Mouse (Mus musculus) myocyte (in vitro differentiated cells): ENCODE measurements around the gene Ccdc163. TPM values are rescaled to one million over a fixed set of nuclear protein-coding genes. Genes with fewer than 3 reads are reported as not detected.

ENCODE experiments used
- H3K27me3 ChIP-seq: one replicate; pipeline ENCODE4 v1.6.1; 2011; ENCODE audit not compliant: control insufficient read depth, insufficient read depth, insufficient read length
- H3K36me3 ChIP-seq: one replicate; pipeline ENCODE4 v1.6.1; 2011; ENCODE audit not compliant: control insufficient read depth, insufficient read depth
- H3K4me2 ChIP-seq: one replicate; pipeline ENCODE4 v1.6.1; 2011; ENCODE audit warnings: low read depth, control low read depth
- H3K4me3 ChIP-seq: one replicate; pipeline ENCODE4 v1.5.1; 2011; ENCODE audit warnings: mild to moderate bottlenecking, control low read depth, moderate library complexity
- H3K79me2 ChIP-seq: one replicate; pipeline ENCODE4 v1.6.1; 2011; ENCODE audit not compliant: control insufficient read depth, insufficient read depth
- H3ac ChIP-seq: one replicate; pipeline ENCODE4 v1.6.1; 2011; ENCODE audit not compliant: control insufficient read depth, insufficient read length
- CEBPB ChIP-seq: IDR thresholded peaks from 2 replicates; pipeline ENCODE4 v1.6.1; 2011; ENCODE audit warnings: mild to moderate bottlenecking, moderate library complexity; ENCODE audit not compliant: poor library complexity, insufficient read depth, severe bottlenecking
- E2F4 ChIP-seq: IDR thresholded peaks from one replicate; pipeline ENCODE4 v1.6.1; 2011; ENCODE audit warnings: mild to moderate bottlenecking, control low read depth, moderate library complexity; ENCODE audit not compliant: insufficient read depth
- MAX ChIP-seq: IDR thresholded peaks from one replicate; pipeline ENCODE4 v1.6.1; 2011; ENCODE audit warnings: low read depth, mild to moderate bottlenecking, control low read depth
- MYOD1 ChIP-seq, 3 experiments: IDR thresholded peaks; one replicate each; pipeline ENCODE4 v1.6.1; 2011; ENCODE audit warnings: control low read depth in 2 of 3, low read depth in 2 of 3, mild to moderate bottlenecking in 2 of 3, moderate library complexity in 1 of 3; ENCODE audit not compliant: insufficient read length in 2 of 3, control insufficient read depth in 1 of 3
- MYOG ChIP-seq, 3 experiments: IDR thresholded peaks; one replicate each; pipeline ENCODE4 v1.6.1; 2011; ENCODE audit warnings: control low read depth in 2 of 3, low read depth in 2 of 3, mild to moderate bottlenecking in 2 of 3; ENCODE audit not compliant: insufficient read length in 2 of 3, control insufficient read depth in 1 of 3, insufficient read depth in 1 of 3
- POLR2A ChIP-seq: IDR thresholded peaks from one replicate; pipeline ENCODE4 v1.6.1; 2011; ENCODE audit warnings: low read depth, mild to moderate bottlenecking, control low read depth, moderate library complexity; ENCODE audit not compliant: insufficient read length
- POLR2AphosphoS2 ChIP-seq: IDR thresholded peaks from one replicate; pipeline ENCODE4 v1.6.1; 2011; ENCODE audit warnings: low read depth, control low read depth; ENCODE audit not compliant: insufficient read length
- REST ChIP-seq: IDR thresholded peaks from one replicate; pipeline ENCODE4 v1.6.1; 2011; ENCODE audit warnings: mild to moderate bottlenecking, control low read depth, moderate library complexity; ENCODE audit not compliant: insufficient read depth, insufficient read length
- SRF ChIP-seq: IDR thresholded peaks from one replicate; pipeline ENCODE4 v1.6.1; 2011; ENCODE audit warnings: low read depth; ENCODE audit not compliant: control insufficient read depth, insufficient read length
- TCF12 ChIP-seq: IDR thresholded peaks from one replicate; pipeline ENCODE4 v1.6.1; 2011; ENCODE audit warnings: mild to moderate bottlenecking, control low read depth; ENCODE audit not compliant: poor library complexity, insufficient read depth, severe bottlenecking
- TCF3 ChIP-seq: IDR thresholded peaks from one replicate; pipeline ENCODE4 v1.6.1; 2011; ENCODE audit warnings: low read depth, control low read depth; ENCODE audit not compliant: insufficient read length
- USF1 ChIP-seq: IDR thresholded peaks from one replicate; pipeline ENCODE4 v1.6.1; 2011; ENCODE audit warnings: low read depth, mild to moderate bottlenecking, control low read depth, moderate library complexity
- polyA plus RNA-seq: library from polyadenylated mRNA; unstranded; fragments of >200 nt; fragmentation: generic; extraction: Trizol; gene quantifications from one replicate; pipeline ENCODE4 v1.2.1, GENCODE M21; 2012; ENCODE audit warnings: missing spikeins

The Ccdc163 gene
- polyA plus RNA-seq, 1 experiment, result 18.9 TPM

GRCm38 (mm10) chr4:116721098-116721628, 12.9 kb downstream of the Ccdc163 start:
- no peak for TF ChIP-seq E2F4
- no peak for TF ChIP-seq SRF
- TF ChIP-seq MAX, result no peak
- no peak for TF ChIP-seq REST
- no peak for TF ChIP-seq MYOD1 (IDR thresholded peaks at IDR 0.05; ENCODE audit: control insufficient read depth in 1 of 3, insufficient read length in 2 of 3, low read depth in 2 of 3)
- TF ChIP-seq CEBPB, result no peak
- no peaks in the 10 kb centered on the region for H3K27me3 ChIP-seq
- H3ac ChIP-seq, result peak overlapping the region; percentile 9
- peaks cover 23% of the 10 kb centered on the region for H3K79me2 ChIP-seq
- H3K4me3 ChIP-seq, result peak overlapping the region; percentile 79
- peak overlapping the region; percentile 95 for H3K4me2 ChIP-seq
- no peaks in the 10 kb centered on the region for H3K36me3 ChIP-seq

GRCm38 (mm10) chr4:116722230-116722629, 13.9 kb downstream of the Ccdc163 start:
- Histone ChIP-seq H3ac (no peak overlapping the region), H3K36me3 (no peaks in the 10 kb centered on the region), H3K4me2 (peak overlapping the region; percentile 95), H3K27me3 (no peaks in the 10 kb centered on the region), H3K79me2 (peaks cover 28% of the 10 kb centered on the region), H3K4me3 (peak overlapping the region; percentile 79)
- TF ChIP-seq USF1, result no peak
- TF ChIP-seq TCF12, result no peak
- no peak for TF ChIP-seq E2F4
- no peak for TF ChIP-seq REST
- no peak for TF ChIP-seq POLR2A
- TF ChIP-seq MYOG (IDR thresholded peaks at IDR 0.05; ENCODE audit: control insufficient read depth in 1 of 3, insufficient read depth in 1 of 3, insufficient read length in 2 of 3, low read depth in 2 of 3), result no peak
- no peak for TF ChIP-seq POLR2AphosphoS2
- TF ChIP-seq MAX, result no peak
- TF ChIP-seq TCF3, result no peak
- no peak for TF ChIP-seq MYOD1 (IDR thresholded peaks at IDR 0.05; ENCODE audit: control insufficient read depth in 1 of 3, insufficient read length in 2 of 3, low read depth in 2 of 3)
- no peak for TF ChIP-seq SRF
- TF ChIP-seq CEBPB, result no peak

- TF ChIP-seq TCF12 (no peak), E2F4 (no peak), USF1 (no peak), CEBPB (no peak), MAX (no peak), MYOD1 (IDR thresholded peaks at IDR 0.05; ENCODE audit: control insufficient read depth in 1 of 3, insufficient read length in 2 of 3, low read depth in 2 of 3) (no peak), POLR2A (no peak), POLR2AphosphoS2 (no peak), REST (no peak), MYOG (IDR thresholded peaks at IDR 0.05; ENCODE audit: control insufficient read depth in 1 of 3, insufficient read depth in 1 of 3, insufficient read length in 2 of 3, low read depth in 2 of 3) (no peak), SRF (no peak), TCF3 (no peak)
- Histone ChIP-seq H3ac (no peak overlapping the region), H3K4me3 (no peak overlapping the region), H3K27me3 (no peaks in the 10 kb centered on the region), H3K79me2 (peaks cover 36% of the 10 kb centered on the region), H3K36me3 (no peaks in the 10 kb centered on the region), H3K4me2 (peak overlapping the region; percentile 31)
These were observed 17.1 kb downstream of the Ccdc163 start for GRCm38 (mm10) chr4:116725444-116725843.

GRCm38 (mm10) chr4:116727401-116727800, 19.1 kb downstream of the Ccdc163 start:
- H3K4me2 ChIP-seq, result no peak overlapping the region
- H3K36me3 ChIP-seq, result no peaks in the 10 kb centered on the region
- peaks cover 29% of the 10 kb centered on the region for H3K79me2 ChIP-seq
- H3K4me3 ChIP-seq, result no peak overlapping the region
- H3ac ChIP-seq, result no peak overlapping the region
- TF ChIP-seq MYOG (IDR thresholded peaks at IDR 0.05; ENCODE audit: control insufficient read depth in 1 of 3, insufficient read depth in 1 of 3, insufficient read length in 2 of 3, low read depth in 2 of 3), result no peak
- no peak for TF ChIP-seq TCF3
- TF ChIP-seq E2F4, result no peak
- TF ChIP-seq CEBPB, result no peak
- no peak for TF ChIP-seq USF1
- no peak for TF ChIP-seq POLR2A
- TF ChIP-seq TCF12, result no peak
- no peak for TF ChIP-seq SRF
- TF ChIP-seq REST, result no peak
- no peak for TF ChIP-seq MAX
- TF ChIP-seq POLR2AphosphoS2, result no peak
- no peak for TF ChIP-seq MYOD1 (IDR thresholded peaks at IDR 0.05; ENCODE audit: control insufficient read depth in 1 of 3, insufficient read length in 2 of 3, low read depth in 2 of 3)
- H3K27me3 ChIP-seq, result no peaks in the 10 kb centered on the region

- H3K79me2 ChIP-seq, result peaks cover 14% of the 10 kb centered on the region
- H3ac ChIP-seq, result no peak overlapping the region
- H3K27me3 ChIP-seq, result no peaks in the 10 kb centered on the region
- H3K4me2 ChIP-seq, result no peak overlapping the region
- no peak overlapping the region for H3K4me3 ChIP-seq
- no peak for TF ChIP-seq E2F4
- no peak for TF ChIP-seq CEBPB
- TF ChIP-seq TCF12, result no peak
- TF ChIP-seq TCF3, result no peak
- no peak for TF ChIP-seq MYOD1 (IDR thresholded peaks at IDR 0.05; ENCODE audit: control insufficient read depth in 1 of 3, insufficient read length in 2 of 3, low read depth in 2 of 3)
- no peak for TF ChIP-seq POLR2AphosphoS2
- TF ChIP-seq MAX, result no peak
- TF ChIP-seq POLR2A, result no peak
- TF ChIP-seq USF1, result no peak
- TF ChIP-seq MYOG (IDR thresholded peaks at IDR 0.05; ENCODE audit: control insufficient read depth in 1 of 3, insufficient read depth in 1 of 3, insufficient read length in 2 of 3, low read depth in 2 of 3), result no peak
- TF ChIP-seq REST, result no peak
- no peak for TF ChIP-seq SRF
- no peaks in the 10 kb centered on the region for H3K36me3 ChIP-seq
These were observed 21.2 kb downstream of the Ccdc163 start for GRCm38 (mm10) chr4:116729532-116729931.
